Mouse (Mus musculus): Measurements from ENCODE around the gene Pard3.

DNA sequence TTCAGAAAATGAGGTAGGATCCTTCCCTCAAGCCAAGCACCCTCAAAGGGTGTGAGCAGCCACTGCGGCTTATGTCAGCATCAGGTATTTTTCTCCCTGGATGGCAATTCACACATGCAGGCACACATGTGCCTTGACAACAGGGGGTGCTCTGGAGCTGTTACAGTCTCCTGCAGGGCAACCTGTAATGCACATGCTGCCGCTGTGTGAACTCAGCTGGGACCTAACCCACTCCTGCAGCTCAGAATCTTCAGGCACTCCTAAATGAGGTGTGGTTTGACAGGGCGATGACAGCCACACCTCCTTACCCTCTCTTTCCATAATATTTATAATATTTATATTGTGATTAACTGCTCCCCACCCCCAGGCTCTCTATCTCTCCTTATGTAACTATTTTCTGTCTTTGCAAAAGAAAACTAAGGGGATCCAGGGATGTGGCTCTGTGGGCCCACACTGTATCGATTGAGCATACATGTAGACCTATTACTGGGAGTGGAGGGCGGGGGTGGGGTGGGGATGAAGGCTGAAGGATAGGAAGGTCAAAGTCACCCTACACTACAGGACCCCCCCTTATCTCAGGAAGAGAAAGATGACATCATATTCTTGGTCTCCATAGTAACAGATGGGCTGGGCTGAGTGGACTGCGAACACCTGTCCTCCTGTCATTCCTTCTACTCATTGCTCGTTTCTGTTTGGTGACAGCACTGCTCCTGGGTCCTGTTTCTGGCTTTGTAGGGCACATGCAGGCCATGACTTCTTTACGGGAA, 375.1 kb downstream of the Pard3 start:
- peak; percentile 56 for TF ChIP-seq CTCF (IDR thresholded peaks at IDR 0.05; ENCODE audit: low read depth)
- TF ChIP-seq EP300 (IDR thresholded peaks at IDR 0.05; ENCODE audit: low read depth): no peak
